Comparison of ENCODE assay signal across 20 mouse cellular contexts in genomic region chr17:84235399-84235928, GRCm38 (mm10). TPM values are rescaled to one million over a fixed set of nuclear protein-coding genes. Genes with fewer than 3 reads are reported as not detected.
DNase-seq lines count a peak whose midpoint lies in the region; ATAC-seq lines count a peak whose summit lies in the region.
"Had no signal": no experiment of that assay in that cellular context is flagged by ENCODE, and none has a peak within 500 bp of the region (broad histone marks: within the 10 kb centered on the region; RNA-seq: fewer than 3 reads in every experiment).

No protein-coding gene starts in this region.

- H3K4me1 ChIP-seq in hindbrain, embryonic 10.5 days (replicated peaks), result no peaks in the 10 kb centered on the region; the same call in 1 of the 2 replicates
- no peaks in the 10 kb centered on the region for H3K4me1 ChIP-seq in hindbrain, embryonic 16.5 days (ENCODE audit: control insufficient read depth, insufficient read depth, low read depth, low read length)
- peaks cover 43% of the 10 kb centered on the region for H3K4me1 ChIP-seq in liver, embryonic 13.5 days (replicated peaks)
- H3K4me1 ChIP-seq in forebrain, embryonic 10.5 days, result 0 out of 2 replicates have a peak, but pooled peaks cover 4% of the 10 kb centered on the region
- H3K4me1 ChIP-seq: forebrain, embryonic 12.5 days; midbrain, embryonic 15.5 days had no signal

- intact Hi-C loops in left cerebral cortex, postnatal 10 days (cut with DNase I), result no loop called here

- no peak overlapping the region for H3K4me2 ChIP-seq in hindbrain, embryonic 16.5 days (ENCODE audit: low read length)
- H3K4me2 ChIP-seq in liver, embryonic 13.5 days, result no peak overlapping the region
- H3K4me2 ChIP-seq: forebrain, embryonic 12.5 days; hindbrain, embryonic 14.5 days; midbrain, embryonic 15.5 days had no signal

- no peak overlapping the region for H3K9ac ChIP-seq in hindbrain, embryonic 16.5 days (ENCODE audit: low read depth, low read length)
- H3K9ac ChIP-seq in liver, embryonic 13.5 days, result no peak overlapping the region
- H3K9ac ChIP-seq: forebrain, embryonic 12.5 days; hindbrain, embryonic 14.5 days; midbrain, embryonic 15.5 days had no signal

- H3K27me3 ChIP-seq in hindbrain, embryonic 10.5 days (ENCODE audit: insufficient read depth, poor library complexity, severe bottlenecking), result no peaks in the 10 kb centered on the region
- H3K27me3 ChIP-seq in hindbrain, embryonic 16.5 days (replicated peaks; ENCODE audit: control insufficient read depth, insufficient read depth, low read length), result no peaks in the 10 kb centered on the region
- no peaks in the 10 kb centered on the region for H3K27me3 ChIP-seq in liver, embryonic 13.5 days
- no peaks in the 10 kb centered on the region for H3K27me3 ChIP-seq in forebrain, embryonic 10.5 days (ENCODE audit: poor library complexity, severe bottlenecking)
- H3K27me3 ChIP-seq: forebrain, embryonic 12.5 days; midbrain, embryonic 15.5 days had no signal

- 92% methylated on average over 4 of the region's 4 CpGs for WGBS in hindbrain, embryonic 10.5 days
- WGBS in hindbrain, embryonic 16.5 days, result 89% methylated on average over 4 of the region's 4 CpGs
- WGBS in liver, embryonic 13.5 days (ENCODE audit: insufficient replicate concordance), result 71% methylated on average over 4 of the region's 4 CpGs
- WGBS in forebrain, embryonic 10.5 days, result 89% methylated on average over 4 of the region's 4 CpGs

- H3K9me3 ChIP-seq in hindbrain, embryonic 10.5 days, result no peaks in the 10 kb centered on the region
- H3K9me3 ChIP-seq in hindbrain, embryonic 16.5 days (ENCODE audit: control insufficient read depth, low read length), result no peaks in the 10 kb centered on the region
- H3K9me3 ChIP-seq in liver, embryonic 13.5 days (replicated peaks), result no peaks in the 10 kb centered on the region; the same call in 1 of the 2 replicates
- no peaks in the 10 kb centered on the region for H3K9me3 ChIP-seq in forebrain, embryonic 10.5 days
- H3K9me3 ChIP-seq: forebrain, embryonic 12.5 days; midbrain, embryonic 15.5 days had no signal

- ATAC-seq in hindbrain, embryonic 16.5 days, result no peak
- ATAC-seq in liver, embryonic 13.5 days (ENCODE audit: low read depth), result no peak
- ATAC-seq: activated CD4-positive, CD25-positive, alpha-beta regulatory T cell, adult 4 months; midbrain, embryonic 15.5 days had no signal

- no peak for DNase-seq in hindbrain, embryonic 10.5 days (ENCODE audit: low spot score)
- DNase-seq in 3T3-L1 (ENCODE audit: low read depth, low spot score) (peak; percentile 12), adipocyte (ENCODE audit: low spot score) (peak; percentile 59)
- no peak for DNase-seq in liver, embryonic 13.5 days
- DNase-seq in forebrain, embryonic 10.5 days (ENCODE audit: extremely low spot score, low spot score), result no peak
- DNase-seq in cerebellum, adult 9-11 months, result no peak
- DNase-seq in left cerebral cortex, postnatal 10 days (ENCODE audit: extremely low spot score in 1 of 2, low spot score in 2 of 2), result no peak
- DNase-seq: adrenal gland, postnatal 25 days; cerebellum, adult 18-20 months; cerebellum, postnatal 36 days; kidney, postnatal 25 days; lung, adult 2 months; right cerebral cortex, postnatal 25 days; thymus, postnatal 36 days had no signal

- H3K4me3 ChIP-seq in hindbrain, embryonic 10.5 days, result no peak overlapping the region
- H3K4me3 ChIP-seq in hindbrain, embryonic 16.5 days (ENCODE audit: low read length), result no peak overlapping the region
- H3K4me3 ChIP-seq in liver, embryonic 13.5 days (replicated peaks), result no peak overlapping the region
- no peak overlapping the region for H3K4me3 ChIP-seq in forebrain, embryonic 10.5 days
- H3K4me3 ChIP-seq: forebrain, embryonic 12.5 days; midbrain, embryonic 15.5 days; myocyte had no signal

- 0 out of 2 replicates have a peak overlapping the region, but pooled peaks have one; percentile 5 for H3K27ac ChIP-seq in hindbrain, embryonic 10.5 days
- no peak overlapping the region for H3K27ac ChIP-seq in hindbrain, embryonic 16.5 days (ENCODE audit: low read depth, low read length)
- H3K27ac ChIP-seq in liver, embryonic 13.5 days, result peak overlapping the region; percentile 71
- no peak overlapping the region for H3K27ac ChIP-seq in forebrain, embryonic 10.5 days
- H3K27ac ChIP-seq: forebrain, embryonic 12.5 days; hindbrain, embryonic 14.5 days; midbrain, embryonic 15.5 days had no signal

- 0 out of 2 replicates have a peak, but pooled peaks cover 13% of the 10 kb centered on the region for H3K36me3 ChIP-seq in hindbrain, embryonic 10.5 days
- H3K36me3 ChIP-seq in hindbrain, embryonic 16.5 days (ENCODE audit: control insufficient read depth, insufficient read depth, low read length), result no peaks in the 10 kb centered on the region
- no peaks in the 10 kb centered on the region; the same call in 1 of the 2 replicates for H3K36me3 ChIP-seq in liver, embryonic 13.5 days
- peaks cover 8% of the 10 kb centered on the region; the same call in 1 of the 2 replicates for H3K36me3 ChIP-seq in forebrain, embryonic 10.5 days (replicated peaks)
- H3K36me3 ChIP-seq: forebrain, embryonic 12.5 days; midbrain, embryonic 15.5 days had no signal

RNA-seq across cellular contexts. Expression of gene Zfp36l2, which starts 47.7 kb away (rescaled TPM):
- 9.3 and 9.9 TPM in 2 replicates for polyA plus RNA-seq in hindbrain, embryonic 10.5 days (2016; fragmentation: Nextera tagmentation; extraction: Ambion mirVana)
- 3.9 and 4.2 TPM in 2 replicates for polyA plus RNA-seq in hindbrain, embryonic 16.5 days (2015; fragmentation: Nextera tagmentation; extraction: Ambion mirVana)
- polyA plus RNA-seq in liver, embryonic 13.5 days (2015; fragmentation: Nextera tagmentation; extraction: Ambion mirVana), result 8.9 and 10.0 TPM in 2 replicates
- polyA plus RNA-seq in forebrain, embryonic 10.5 days (2016; fragmentation: Nextera tagmentation; extraction: Ambion mirVana), result 8.1 and 8.9 TPM in 2 replicates
- total RNA-seq in left cerebral cortex, postnatal 10 days (2021), result 10 to 100 TPM; 17.1 to 20.4 TPM

Comparison
In these comparisons a context has a peak if more than half of its experiments do, and no peak if none do; other contexts are left out.
1. H3K27ac ChIP-seq: peak in hindbrain, embryonic 10.5 days (single experiment) and liver, embryonic 13.5 days (single experiment); none in hindbrain, embryonic 16.5 days (single experiment) and forebrain, embryonic 10.5 days (single experiment).
2. DNase-seq: peak in 3T3-L1 (single experiment) and adipocyte (single experiment); none in hindbrain, embryonic 10.5 days (single experiment), liver, embryonic 13.5 days (single experiment), forebrain, embryonic 10.5 days (single experiment), cerebellum, adult 9-11 months (single experiment) and left cerebral cortex, postnatal 10 days (0 of 2).